Mouse (Mus musculus) heart, embryonic 15.5 days (tissue): Measurements from ENCODE around the gene Phf5a. TPM values are rescaled to one million over a fixed set of nuclear protein-coding genes. Genes with fewer than 3 reads are reported as not detected.
A peak's percentile ranks its signal among the peaks of the same experiment; 100 is the strongest.
"Not testable (repeated sequence)": the region's sequence is repeated elsewhere in the genome, so short reads cannot be mapped to it uniquely, and the experiment has no call there.

Experiments used
- ATAC-seq: fragments of 200-750 bp; cut with Nextera tagmentation; replicated peaks from 2 replicates; pipeline ENCODE4 v1.8.0; 2017; ENCODE audit warnings: low read depth, moderate TSS enrichment; ENCODE audit not compliant: insufficient number of reproducible peaks, insufficient read depth, low FRiP score
- H3K27ac ChIP-seq: fragments of 300-500 bp; sonication (generic); 2 replicates; pipeline ENCODE4 v1.5.1; 2015; ENCODE audit warnings: mild to moderate bottlenecking, inconsistent platforms
- H3K27me3 ChIP-seq: fragments of 300-500 bp; sonication (generic); 2 replicates; pipeline ENCODE4 v1.6.1; 2015; ENCODE audit warnings: inconsistent platforms
- H3K36me3 ChIP-seq: fragments of 300-500 bp; sonication (generic); 2 replicates; pipeline ENCODE4 v1.6.1; 2015; ENCODE audit warnings: mild to moderate bottlenecking, inconsistent platforms
- H3K4me1 ChIP-seq: fragments of 300-500 bp; sonication (generic); replicated peaks from 2 replicates; pipeline ENCODE4 v1.6.1; 2015; ENCODE audit warnings: inconsistent platforms
- H3K4me2 ChIP-seq: fragments of 300-500 bp; sonication (generic); 2 replicates; pipeline ENCODE4 v1.6.1; 2015; ENCODE audit warnings: inconsistent platforms, mild to moderate bottlenecking, moderate library complexity
- H3K4me3 ChIP-seq: fragments of 300-500 bp; sonication (generic); 2 replicates; pipeline ENCODE4 v1.5.1; 2015; ENCODE audit warnings: mild to moderate bottlenecking, inconsistent platforms
- H3K9ac ChIP-seq: fragments of 300-500 bp; sonication (generic); 2 replicates; pipeline ENCODE4 v1.6.1; 2015; ENCODE audit warnings: mild to moderate bottlenecking, inconsistent platforms
- H3K9me3 ChIP-seq: fragments of 300-500 bp; sonication (generic); replicated peaks from 2 replicates; pipeline ENCODE4 v1.6.1; 2016; ENCODE audit warnings: inconsistent platforms
- WGBS: fragments of 180-500 bp; shearing (Covaris S2); methylation state at CpG from one replicate; pipeline ENCODE4 v1.1.7; 2015; ENCODE audit warnings: mixed read lengths; 5-methylcytosine and 5-hydroxymethylcytosine counted together
- polyA plus RNA-seq: library from polyadenylated mRNA; unstranded; fragments of >200 nt; fragmentation: Nextera tagmentation; extraction: Ambion mirVana; gene quantifications from 2 replicates; pipeline ENCODE4 v1.2.1, GENCODE M21; 2015

Gene Phf5a
- 70.5 and 97.6 TPM in 2 replicates for polyA plus RNA-seq

GRCm38 (mm10) chr15:81871604-81872261 lies at the start of gene Phf5a:
Gene Phf5a, minus strand, starts transcription at chr15:81871911.
- Histone ChIP-seq H3K36me3 (peaks cover 37% of the 10 kb centered on the region), H3K27ac (peak within 1 kb of the TSS; percentile 95), H3K9me3 (no peaks in the 10 kb centered on the region), H3K27me3 (no peaks in the 10 kb centered on the region), H3K9ac (peak within 1 kb of the TSS; percentile 92), H3K4me3 (peak within 1 kb of the TSS; percentile 94), H3K4me1 (peaks cover 25% of the 10 kb centered on the region), H3K4me2 (peak within 1 kb of the TSS; percentile 68)
- peak; percentile 89 for ATAC-seq
- under 1% methylated on average over 30 of the region's 30 CpGs for WGBS

DNA sequence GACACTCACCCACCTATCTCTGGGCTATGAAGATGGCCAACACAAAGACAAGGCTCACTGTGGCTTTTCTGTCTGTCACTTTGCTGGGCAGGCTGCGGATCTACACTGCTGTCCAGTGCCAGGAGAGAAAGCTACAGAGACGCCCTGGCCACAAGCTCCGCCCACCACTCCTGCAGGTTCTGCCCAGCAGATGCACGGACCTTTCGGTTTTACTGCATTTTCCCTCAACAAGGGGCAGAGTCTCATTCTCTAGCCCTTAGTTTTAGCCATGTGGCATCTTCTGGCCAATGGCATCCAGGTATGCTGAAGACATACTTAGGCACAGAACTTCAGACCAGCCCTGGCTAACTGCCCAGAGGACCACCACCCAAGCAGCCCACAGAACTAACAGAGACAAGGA lies 49.5 kb upstream of the Phf5a start:
- H3K27ac ChIP-seq: no peak overlapping the region
- no peak overlapping the region for H3K4me3 ChIP-seq
- H3K9ac ChIP-seq: no peak overlapping the region
- no peak for ATAC-seq
- no peaks in the 10 kb centered on the region; the same call in 1 of the 2 replicates for H3K36me3 ChIP-seq
- H3K27me3 ChIP-seq: no peaks in the 10 kb centered on the region
- no peak overlapping the region for H3K4me2 ChIP-seq
- no peaks in the 10 kb centered on the region for H3K9me3 ChIP-seq
- 70% methylated on average over 5 of the region's 5 CpGs for WGBS
- H3K4me1 ChIP-seq: peaks cover 18% of the 10 kb centered on the region

DNA sequence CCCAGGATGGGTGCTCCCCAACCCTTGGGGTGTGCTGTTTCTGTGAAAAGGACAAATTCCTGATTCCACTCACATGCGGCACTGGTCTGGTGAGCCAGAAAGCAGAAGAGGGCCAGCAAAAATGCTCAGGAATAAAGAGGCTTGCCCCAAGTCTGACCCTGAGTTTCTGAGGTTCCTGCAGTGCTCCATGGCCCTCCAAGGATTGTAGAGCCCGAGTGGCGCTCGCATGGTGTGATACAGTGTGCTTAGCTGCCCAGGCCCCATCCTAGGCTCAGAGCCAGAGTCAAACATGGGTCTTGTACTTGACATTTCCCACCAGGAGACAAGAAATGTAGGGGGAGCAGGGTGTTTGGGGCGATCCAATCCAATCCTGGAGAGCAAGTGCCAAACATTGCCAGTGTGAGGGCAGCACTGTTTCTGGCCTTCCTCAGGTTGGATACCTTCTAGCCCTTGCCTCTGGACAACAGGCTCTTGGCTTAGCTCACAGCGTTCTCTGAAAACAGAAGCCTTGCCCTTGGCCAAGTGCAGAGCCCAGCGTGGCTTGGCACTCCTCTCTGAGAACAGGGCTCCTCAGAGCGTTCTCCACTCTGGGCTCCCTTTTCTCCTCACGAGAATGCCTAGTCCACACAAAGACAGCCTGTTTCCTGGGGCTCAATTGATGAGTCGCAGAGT lies 49.0 kb upstream of the Phf5a start:
- Histone ChIP-seq H3K4me1 (peaks cover 14% of the 10 kb centered on the region), H3K4me2 (no peak overlapping the region), H3K4me3 (no peak overlapping the region), H3K9ac (no peak overlapping the region), H3K9me3 (no peaks in the 10 kb centered on the region), H3K36me3 (peaks cover 5% of the 10 kb centered on the region; the same call in 1 of the 2 replicates), H3K27ac (no peak overlapping the region), H3K27me3 (no peaks in the 10 kb centered on the region)
- 75% methylated on average over 10 of the region's 10 CpGs for WGBS
- ATAC-seq: no peak

DNA sequence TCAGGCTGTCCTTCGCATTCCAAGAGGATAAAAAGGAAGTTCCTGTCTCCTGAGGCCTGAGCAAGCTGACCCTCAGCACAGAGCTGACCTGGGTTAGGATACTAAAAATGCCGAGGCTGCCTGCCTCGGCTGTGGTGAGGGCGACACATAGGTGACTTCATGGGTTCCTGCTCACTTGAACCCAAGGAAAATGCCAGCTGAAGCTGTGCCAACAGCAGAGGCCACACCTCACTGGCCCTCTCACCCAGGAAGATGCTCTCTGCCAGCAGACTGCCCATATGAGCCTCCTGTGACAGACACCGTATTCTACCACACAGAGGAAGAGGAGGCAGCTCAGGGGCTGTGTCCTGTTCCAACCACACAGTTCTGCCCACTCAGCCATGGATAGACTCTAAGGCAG lies 47.4 kb upstream of the Phf5a start:
- no peak for ATAC-seq
- Histone ChIP-seq H3K9ac (no peak overlapping the region), H3K36me3 (peaks cover 22% of the 10 kb centered on the region), H3K27me3 (no peaks in the 10 kb centered on the region), H3K4me1 (no peaks in the 10 kb centered on the region; the same call in 1 of the 2 replicates), H3K27ac (no peak overlapping the region), H3K4me2 (no peak overlapping the region), H3K9me3 (no peaks in the 10 kb centered on the region), H3K4me3 (no peak overlapping the region)
- 67% methylated on average over 5 of the region's 5 CpGs for WGBS

DNA sequence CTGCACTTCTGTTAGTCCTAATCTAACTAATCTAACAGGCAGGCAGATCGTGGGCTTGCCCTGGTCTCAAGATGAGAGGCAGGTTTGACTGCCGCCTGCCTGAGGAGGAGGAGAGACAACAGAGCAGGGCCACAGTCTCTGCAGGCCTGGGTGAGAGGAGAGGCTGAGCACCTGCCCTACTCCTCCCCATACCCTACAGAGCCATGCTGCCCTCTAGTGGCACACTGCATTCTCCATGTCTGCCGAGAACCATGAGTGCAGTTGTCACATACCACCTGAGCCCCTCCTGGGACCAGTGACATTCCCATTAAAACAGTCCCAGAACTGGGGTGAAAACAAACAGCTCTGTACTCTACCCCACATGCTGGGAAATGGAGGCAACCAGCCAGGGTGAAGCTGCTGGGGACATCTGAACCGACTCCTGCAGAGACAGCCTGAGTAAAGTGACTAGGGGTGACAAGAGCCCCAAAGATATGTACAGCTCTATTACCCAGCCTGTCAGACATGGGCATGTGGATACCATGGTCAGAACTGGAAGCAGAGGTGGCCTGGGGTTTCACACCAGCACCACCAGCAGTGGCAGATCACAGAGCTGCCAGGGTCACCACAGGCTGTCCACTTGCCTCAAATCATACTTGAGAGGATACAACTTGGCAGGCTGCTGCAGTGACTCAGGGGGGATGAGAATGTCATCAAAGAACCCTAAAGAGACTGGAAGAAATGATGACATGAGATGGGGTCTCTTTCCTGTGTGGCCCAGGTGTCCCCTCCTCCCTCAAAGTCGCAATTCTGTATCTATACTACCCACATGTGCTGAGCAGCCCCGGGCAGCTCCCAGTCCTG lies 46.1 kb upstream of the Phf5a start:
- 56% methylated on average over 6 of the region's 6 CpGs for WGBS
- peak; percentile 45; the same call in 1 of the 2 replicates for ATAC-seq

DNA sequence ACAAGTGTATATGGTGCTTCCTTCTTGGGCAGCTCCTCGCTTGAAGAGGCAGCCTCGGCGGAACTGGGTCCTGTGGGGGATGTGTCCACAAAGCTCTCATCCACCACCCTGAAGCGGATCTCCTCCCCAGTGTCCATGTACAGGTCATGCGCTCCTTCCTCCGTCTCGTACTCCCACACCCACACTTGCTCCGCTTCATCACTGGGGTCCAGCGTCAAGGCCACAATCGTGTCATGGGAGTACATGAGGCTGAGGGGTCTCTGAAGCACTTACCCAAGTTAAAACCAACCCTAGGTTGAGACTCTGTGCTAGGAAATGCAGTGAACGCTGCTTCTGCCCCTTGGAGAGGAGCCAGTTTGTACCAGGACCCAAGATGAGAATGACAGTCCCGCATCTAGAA lies 45.5 kb upstream of the Phf5a start:
- Histone ChIP-seq H3K9ac (no peak overlapping the region), H3K4me2 (no peak overlapping the region), H3K36me3 (peaks cover 40% of the 10 kb centered on the region), H3K27ac (no peak overlapping the region), H3K27me3 (no peaks in the 10 kb centered on the region), H3K4me1 (no peaks in the 10 kb centered on the region; the same call in 1 of the 2 replicates), H3K9me3 (no peaks in the 10 kb centered on the region), H3K4me3 (no peak overlapping the region)
- WGBS: 82% methylated on average over 12 of the region's 12 CpGs
- ATAC-seq: no peak

More for the DNA sequence above, 46.1 kb upstream of the Phf5a start:
- no peaks in the 10 kb centered on the region; the same call in 1 of the 2 replicates for H3K4me1 ChIP-seq
- H3K36me3 ChIP-seq: peaks cover 34% of the 10 kb centered on the region
- no peak overlapping the region for H3K27ac ChIP-seq
- no peaks in the 10 kb centered on the region for H3K9me3 ChIP-seq
- no peak overlapping the region for H3K4me3 ChIP-seq
- no peak overlapping the region for H3K9ac ChIP-seq
- H3K27me3 ChIP-seq: no peaks in the 10 kb centered on the region
- no peak overlapping the region for H3K4me2 ChIP-seq

DNA sequence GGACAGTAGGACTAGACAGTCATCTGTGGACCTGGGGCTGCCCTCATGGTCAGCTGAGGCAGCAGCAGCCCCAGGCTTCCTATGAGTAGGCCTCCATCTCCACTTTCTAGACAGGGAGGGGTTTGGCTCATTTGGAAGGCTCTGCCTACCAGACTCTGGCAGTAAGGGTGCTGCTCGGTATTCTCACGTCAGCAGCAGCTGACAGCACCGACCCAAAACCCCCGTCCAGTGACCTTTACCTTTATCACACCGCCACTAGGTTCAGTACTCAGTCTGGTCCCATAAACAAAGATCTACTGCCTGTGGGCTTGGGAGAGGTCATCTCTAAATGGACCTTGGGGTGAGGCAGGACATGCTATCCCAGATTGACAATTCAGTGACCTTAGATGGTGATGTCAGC lies 44.0 kb upstream of the Phf5a start:
- Histone ChIP-seq H3K4me1 (no peaks in the 10 kb centered on the region; the same call in 1 of the 2 replicates), H3K4me3 (no peak overlapping the region), H3K27ac (no peak overlapping the region), H3K9me3 (no peaks in the 10 kb centered on the region), H3K27me3 (no peaks in the 10 kb centered on the region), H3K9ac (no peak overlapping the region), H3K4me2 (no peak overlapping the region), H3K36me3 (peaks cover 54% of the 10 kb centered on the region)
- no peak for ATAC-seq
- WGBS: 69% methylated on average over 5 of the region's 5 CpGs

DNA sequence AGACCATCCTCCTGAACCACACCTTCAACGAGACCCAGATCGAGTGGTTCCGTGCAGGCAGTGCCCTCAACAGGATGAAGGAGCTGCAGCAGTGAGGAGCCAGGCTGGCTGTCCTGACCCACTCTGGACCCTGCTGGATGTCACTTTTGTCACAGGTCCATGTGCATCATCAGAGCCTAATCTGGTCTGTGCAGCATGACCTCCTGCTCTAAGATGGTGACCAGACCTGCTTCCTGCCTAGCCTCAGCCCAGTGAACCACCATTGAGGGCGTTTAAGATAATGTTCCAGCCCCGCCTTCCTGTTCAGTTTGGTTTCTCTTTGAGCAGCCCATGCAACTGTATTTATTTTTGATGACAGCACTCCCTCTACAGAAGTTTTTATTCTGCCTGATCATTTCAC lies 43.0 kb upstream of the Phf5a start:
- peaks cover 64% of the 10 kb centered on the region for H3K36me3 ChIP-seq
- 72% methylated on average over 5 of the region's 5 CpGs for WGBS

DNA sequence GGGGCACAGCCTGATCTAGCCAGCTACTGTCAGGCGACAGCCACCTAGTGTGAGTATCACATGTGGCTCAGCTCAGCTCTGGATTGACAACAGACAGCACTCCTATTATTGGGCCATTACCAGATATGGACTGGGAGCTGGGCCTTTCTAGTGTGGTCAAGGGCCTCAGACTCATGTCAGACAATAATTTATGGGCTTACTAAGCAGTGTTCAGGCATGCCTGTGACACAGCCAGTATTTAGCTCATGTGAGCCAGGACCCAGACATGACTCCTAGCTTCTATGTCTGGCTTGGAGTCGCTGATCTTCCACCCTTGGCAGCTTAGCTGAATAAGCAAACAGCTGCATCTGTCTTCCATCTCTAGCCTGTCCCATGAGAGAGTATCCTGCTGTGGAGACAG lies 40.8 kb upstream of the Phf5a start:
- no peak for ATAC-seq
- WGBS: 57% methylated on average over 2 of the region's 2 CpGs

More for the DNA sequence above, 43.0 kb upstream of the Phf5a start:
- no peaks in the 10 kb centered on the region; the same call in 1 of the 2 replicates for H3K4me1 ChIP-seq
- no peak overlapping the region for H3K4me3 ChIP-seq
- ATAC-seq: no peak
- no peaks in the 10 kb centered on the region for H3K27me3 ChIP-seq
- no peak overlapping the region for H3K9ac ChIP-seq
- H3K4me2 ChIP-seq: no peak overlapping the region
- H3K27ac ChIP-seq: no peak overlapping the region
- no peaks in the 10 kb centered on the region for H3K9me3 ChIP-seq

DNA sequence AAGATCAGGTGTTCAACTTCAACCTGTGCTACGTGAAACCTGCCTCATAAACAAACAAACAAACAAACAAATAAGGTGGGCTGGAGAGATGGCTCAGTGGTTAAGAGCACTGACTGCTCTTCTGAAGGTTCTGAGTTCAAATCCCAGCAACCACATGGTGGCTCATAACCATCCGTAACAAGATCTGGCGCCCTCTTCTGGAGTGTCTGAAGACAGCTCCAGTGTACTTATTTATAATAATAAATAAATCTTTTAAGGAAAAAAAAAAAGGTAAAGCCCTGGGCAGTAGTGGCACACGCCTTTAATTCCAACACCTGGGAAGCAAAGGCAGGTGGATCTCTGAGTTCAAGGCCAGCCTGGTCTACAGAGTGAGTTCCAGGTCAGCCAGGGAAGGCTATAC lies 37.1 kb upstream of the Phf5a start:
- H3K4me2 ChIP-seq, H3K4me3 ChIP-seq, H3K27me3 ChIP-seq, H3K4me1 ChIP-seq, H3K27ac ChIP-seq, ATAC-seq, H3K9me3 ChIP-seq, H3K9ac ChIP-seq: not testable (repeated sequence)
- H3K36me3 ChIP-seq: peaks cover 95% of the 10 kb centered on the region
- WGBS: 83% methylated on average over 4 of the region's 4 CpGs

More for the DNA sequence above, 40.8 kb upstream of the Phf5a start:
- Histone ChIP-seq H3K27ac (no peak overlapping the region), H3K36me3 (peaks cover 84% of the 10 kb centered on the region), H3K9me3 (no peaks in the 10 kb centered on the region), H3K27me3 (no peaks in the 10 kb centered on the region), H3K4me3 (no peak overlapping the region), H3K4me1 (no peaks in the 10 kb centered on the region), H3K4me2 (no peak overlapping the region), H3K9ac (no peak overlapping the region)

GRCm38 (mm10) chr15:81907953-81908352 lies 36.2 kb upstream of the Phf5a start:
- no peak overlapping the region for H3K9ac ChIP-seq
- no peak overlapping the region for H3K4me3 ChIP-seq
- no peaks in the 10 kb centered on the region for H3K27me3 ChIP-seq
- 85% methylated on average over 8 of the region's 8 CpGs for WGBS
- no peaks in the 10 kb centered on the region for H3K9me3 ChIP-seq
- no peak for ATAC-seq
- no peaks in the 10 kb centered on the region for H3K4me1 ChIP-seq
- H3K4me2 ChIP-seq: no peak overlapping the region
- no peak overlapping the region for H3K27ac ChIP-seq
- peaks cover 95% of the 10 kb centered on the region for H3K36me3 ChIP-seq
